Mouse (Mus musculus): ENCODE results near the gene Ece1. TPM values are rescaled to one million over a fixed set of nuclear protein-coding genes. Genes with fewer than 3 reads are reported as not detected.
"Not testable (repeated sequence)": the region's sequence is repeated elsewhere in the genome, so short reads cannot be mapped to it uniquely, and the experiment has no call there.

Ece1 gene
- polyA plus RNA-seq, 1 experiment from 2014 or later, result 69.0 TPM

DNA sequence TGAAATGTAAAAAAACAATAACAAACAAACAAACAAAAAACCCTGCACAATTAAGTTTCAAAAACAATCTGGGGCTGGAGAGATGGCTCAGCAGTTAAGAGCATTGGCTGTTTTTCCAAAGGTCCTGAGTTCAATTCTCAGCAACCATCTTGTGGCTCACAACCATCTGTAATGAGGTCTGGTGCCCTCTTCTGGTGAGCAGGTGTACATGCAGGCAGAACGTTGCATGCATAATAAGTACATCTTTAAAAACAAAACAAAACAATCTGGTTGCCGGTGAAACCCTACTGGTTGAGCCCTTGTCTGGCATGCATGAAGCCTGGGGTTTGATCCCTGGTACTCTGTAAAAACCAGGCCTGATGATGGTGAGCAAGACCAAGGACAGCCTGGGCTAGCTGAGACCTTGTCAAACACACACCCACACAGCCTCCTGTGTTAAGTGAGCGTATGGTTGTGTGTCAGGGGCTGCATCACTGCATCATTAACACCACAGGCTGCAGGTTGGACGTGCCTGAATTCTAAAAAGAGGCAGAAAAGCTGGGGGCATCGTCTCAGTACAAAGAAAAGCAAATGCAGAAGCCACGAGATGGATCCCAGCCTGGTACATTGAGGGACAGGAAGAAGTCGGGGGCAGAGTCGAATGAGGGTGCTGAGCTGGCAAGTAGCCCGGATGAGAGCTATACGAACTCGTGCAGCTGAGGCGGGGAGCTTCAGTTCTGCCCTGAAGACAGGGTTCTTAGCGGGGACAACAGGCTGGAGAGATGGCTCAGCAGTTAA lies 98.0 kb downstream of the Ece1 start:
- Histone ChIP-seq H3K4me1 (ENCODE audit: control insufficient read depth, insufficient read depth, low read length) (no peaks in the 10 kb centered on the region), H3K4me3 (ENCODE audit: low read length) (no peak overlapping the region), H3K27ac (ENCODE audit: low read depth, low read length) (no peak overlapping the region), H3K4me2 (replicated peaks; ENCODE audit: low read depth, low read length) (no peak overlapping the region), H3K36me3 (ENCODE audit: control insufficient read depth, insufficient read depth, low read length) (peaks cover 66% of the 10 kb centered on the region), H3K27me3 (ENCODE audit: control insufficient read depth, insufficient read depth, low read length) (no peaks in the 10 kb centered on the region), H3K9ac (ENCODE audit: low read depth, low read length) (no peak overlapping the region), H3K9me3 (ENCODE audit: control insufficient read depth, low read length) (0 out of 2 replicates have a peak, but pooled peaks cover 4% of the 10 kb centered on the region)
- no peak for ATAC-seq (ENCODE audit: low FRiP score, low TSS enrichment)
- WGBS, result 87% methylated on average over 13 of the region's 13 CpGs

DNA sequence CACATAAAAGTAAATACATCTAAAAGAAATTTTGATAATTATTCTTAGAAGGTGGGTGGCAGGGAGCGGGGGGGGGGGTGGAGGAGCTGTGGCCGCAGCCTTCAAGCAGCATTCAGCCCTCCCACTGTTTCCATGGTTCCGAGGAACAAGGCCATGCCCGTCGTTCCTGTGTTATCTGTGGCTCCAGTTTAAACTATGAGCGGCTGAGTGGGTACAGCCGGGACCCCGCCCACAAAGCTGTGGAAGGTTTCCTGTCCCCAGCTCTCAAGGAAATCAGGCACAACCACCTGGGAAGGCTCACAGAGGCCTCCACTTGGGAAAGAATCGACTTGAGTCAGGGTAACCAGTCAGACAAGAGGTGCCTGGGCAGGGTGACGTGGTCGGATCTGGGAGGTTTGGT lies 98.7 kb downstream of the Ece1 start:
- ATAC-seq (ENCODE audit: low FRiP score, low TSS enrichment), result no peak
- Histone ChIP-seq H3K36me3 (ENCODE audit: control insufficient read depth, insufficient read depth, low read length) (peaks cover 64% of the 10 kb centered on the region), H3K4me2 (replicated peaks; ENCODE audit: low read depth, low read length) (no peak overlapping the region), H3K9me3 (ENCODE audit: control insufficient read depth, low read length) (0 out of 2 replicates have a peak, but pooled peaks cover 4% of the 10 kb centered on the region), H3K9ac (ENCODE audit: low read depth, low read length) (no peak overlapping the region), H3K4me3 (ENCODE audit: low read length) (no peak overlapping the region), H3K4me1 (ENCODE audit: control insufficient read depth, insufficient read depth, low read length) (no peaks in the 10 kb centered on the region), H3K27me3 (ENCODE audit: control insufficient read depth, insufficient read depth, low read length) (no peaks in the 10 kb centered on the region), H3K27ac (ENCODE audit: low read depth, low read length) (no peak overlapping the region)
- WGBS, result 82% methylated on average over 11 of the region's 11 CpGs

DNA sequence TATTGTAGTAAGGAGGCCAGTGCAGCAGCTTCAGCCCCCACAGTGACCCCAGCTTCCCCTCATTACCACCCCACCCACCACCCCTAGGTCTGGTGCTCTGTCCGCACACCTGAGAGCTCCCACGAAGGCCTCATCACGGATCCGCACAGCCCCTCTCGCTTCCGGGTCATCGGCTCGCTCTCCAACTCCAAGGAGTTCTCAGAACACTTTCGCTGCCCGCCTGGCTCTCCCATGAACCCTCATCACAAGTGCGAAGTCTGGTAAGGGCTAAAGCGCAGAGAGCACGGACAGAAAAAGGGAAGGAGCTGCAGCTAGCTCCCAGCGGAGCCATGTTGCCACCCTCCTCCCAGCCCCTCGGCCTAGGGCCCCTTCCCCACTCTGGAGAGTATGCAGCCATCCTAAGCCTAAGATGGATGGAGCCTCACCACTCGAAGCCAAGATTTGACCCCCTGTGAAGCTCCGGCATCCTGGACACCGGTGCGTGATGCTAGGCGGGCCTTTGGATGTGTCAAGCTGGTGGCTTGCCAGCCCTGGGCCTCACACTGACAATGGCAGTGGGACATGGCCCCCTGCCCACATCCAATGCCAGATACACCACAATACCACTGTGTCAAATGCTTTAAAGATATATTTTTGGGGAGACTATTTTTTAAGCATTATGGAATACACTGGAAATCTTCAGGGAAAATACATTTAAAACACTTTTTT lies 100.8 kb downstream of the Ece1 start:
- H3K9me3 ChIP-seq (ENCODE audit: control insufficient read depth, low read length), result 0 out of 2 replicates have a peak, but pooled peaks cover 4% of the 10 kb centered on the region
- no peak overlapping the region for H3K4me3 ChIP-seq (ENCODE audit: low read length)
- no peaks in the 10 kb centered on the region for H3K27me3 ChIP-seq (ENCODE audit: control insufficient read depth, insufficient read depth, low read length)
- H3K9ac ChIP-seq (ENCODE audit: low read depth, low read length), result no peak overlapping the region
- no peak overlapping the region for H3K4me2 ChIP-seq (replicated peaks; ENCODE audit: low read depth, low read length)
- H3K27ac ChIP-seq (ENCODE audit: low read depth, low read length), result no peak overlapping the region
- peaks cover 45% of the 10 kb centered on the region for H3K36me3 ChIP-seq (ENCODE audit: control insufficient read depth, insufficient read depth, low read length)
- 93% methylated on average over 20 of the region's 20 CpGs for WGBS
- no peaks in the 10 kb centered on the region for H3K4me1 ChIP-seq (ENCODE audit: control insufficient read depth, insufficient read depth, low read length)
- ATAC-seq (ENCODE audit: low FRiP score, low TSS enrichment), result no peak

DNA sequence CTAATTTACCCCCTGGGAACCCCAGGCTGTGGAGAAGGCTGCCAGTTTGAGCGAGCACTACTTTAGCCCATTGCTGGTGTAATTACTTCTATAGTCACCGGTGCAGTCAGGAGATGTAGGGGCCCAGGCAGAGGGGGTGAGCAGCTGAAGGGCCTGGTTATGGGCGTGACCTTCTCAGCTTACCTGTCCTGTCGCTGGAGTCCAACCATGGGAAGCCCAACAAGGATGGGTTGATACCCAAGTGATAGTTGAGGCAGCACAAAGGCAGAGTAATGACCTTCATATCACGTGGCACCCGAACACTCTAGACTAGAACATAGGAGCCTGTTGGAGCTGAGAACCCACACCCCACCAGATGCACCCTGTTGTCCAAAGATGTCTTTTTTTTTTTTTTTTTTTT lies 101.4 kb downstream of the Ece1 start:
- no peak overlapping the region for H3K4me3 ChIP-seq (ENCODE audit: low read length)
- 84% methylated on average over 6 of the region's 6 CpGs for WGBS

DNA sequence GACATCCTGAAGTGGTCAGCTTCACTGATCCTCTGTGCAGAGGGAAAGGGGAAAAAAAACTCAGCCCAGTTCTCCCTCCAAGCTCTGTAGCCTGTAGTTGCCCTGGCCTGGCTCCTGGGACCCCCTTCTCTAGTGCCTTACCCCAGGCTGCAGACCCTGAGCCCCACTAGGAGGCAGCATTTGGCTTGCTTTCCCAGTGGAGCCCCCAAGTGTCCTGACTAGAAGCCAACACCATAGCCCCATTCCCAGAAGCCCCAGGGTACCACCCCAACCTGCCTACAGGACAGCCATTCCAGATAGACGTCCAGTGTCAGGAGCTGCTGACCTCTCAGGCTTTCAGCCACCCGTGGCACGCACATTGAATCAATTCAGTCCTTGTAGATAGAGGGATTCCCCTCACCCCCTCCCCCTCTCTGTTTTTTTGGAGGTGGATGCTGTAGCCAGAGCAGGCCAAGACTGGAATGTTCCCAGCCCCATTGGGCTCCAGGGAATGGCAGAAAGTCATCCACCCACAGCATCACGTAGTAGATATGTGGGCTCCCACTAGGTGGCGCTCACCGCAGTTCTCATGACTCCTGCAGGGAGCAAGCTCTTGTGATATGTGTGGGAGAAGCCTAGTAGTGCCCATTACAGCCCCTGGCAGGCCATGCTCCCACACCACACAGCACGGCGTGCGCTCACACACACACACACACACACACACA lies 102.0 kb downstream of the Ece1 start:
- H3K4me2 ChIP-seq (replicated peaks; ENCODE audit: low read depth, low read length), result no peak overlapping the region
- peaks cover 36% of the 10 kb centered on the region for H3K36me3 ChIP-seq (ENCODE audit: control insufficient read depth, insufficient read depth, low read length)
- no peak overlapping the region for H3K9ac ChIP-seq (ENCODE audit: low read depth, low read length)
- no peak overlapping the region for H3K4me3 ChIP-seq (ENCODE audit: low read length)
- no peaks in the 10 kb centered on the region for H3K27me3 ChIP-seq (ENCODE audit: control insufficient read depth, insufficient read depth, low read length)
- no peaks in the 10 kb centered on the region for H3K4me1 ChIP-seq (ENCODE audit: control insufficient read depth, insufficient read depth, low read length)
- no peak overlapping the region for H3K27ac ChIP-seq (ENCODE audit: low read depth, low read length)
- ATAC-seq (ENCODE audit: low FRiP score, low TSS enrichment), result peak; percentile 33; the same call in 1 of the 2 replicates
- 67% methylated on average over 9 of the region's 9 CpGs for WGBS
- 0 out of 2 replicates have a peak, but pooled peaks cover 4% of the 10 kb centered on the region for H3K9me3 ChIP-seq (ENCODE audit: control insufficient read depth, low read length)

More for the DNA sequence above, 101.4 kb downstream of the Ece1 start:
- Histone ChIP-seq H3K27me3 (ENCODE audit: control insufficient read depth, insufficient read depth, low read length) (no peaks in the 10 kb centered on the region), H3K9ac (ENCODE audit: low read depth, low read length) (no peak overlapping the region), H3K27ac (ENCODE audit: low read depth, low read length) (no peak overlapping the region), H3K36me3 (ENCODE audit: control insufficient read depth, insufficient read depth, low read length) (peaks cover 41% of the 10 kb centered on the region), H3K4me1 (ENCODE audit: control insufficient read depth, insufficient read depth, low read length) (no peaks in the 10 kb centered on the region), H3K4me2 (replicated peaks; ENCODE audit: low read depth, low read length) (no peak overlapping the region), H3K9me3 (ENCODE audit: control insufficient read depth, low read length) (0 out of 2 replicates have a peak, but pooled peaks cover 4% of the 10 kb centered on the region)
- ATAC-seq (ENCODE audit: low FRiP score, low TSS enrichment), result no peak

DNA sequence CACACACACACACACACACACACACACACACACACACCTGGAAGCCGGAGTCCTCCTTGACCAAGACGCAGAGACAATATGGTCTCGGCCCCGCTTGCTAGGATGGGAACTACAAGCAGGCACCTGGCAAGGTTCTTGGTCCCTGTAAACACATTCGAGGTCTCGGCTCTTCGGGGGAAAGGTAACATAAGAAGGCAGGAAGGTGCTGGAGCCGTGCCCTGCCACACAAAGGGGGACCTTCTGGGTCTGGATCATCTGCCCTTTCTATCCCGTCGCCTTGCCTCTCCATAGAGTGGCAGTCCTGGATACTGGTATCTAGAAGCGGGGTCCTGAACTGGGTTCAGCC lies 102.5 kb downstream of the Ece1 start:
- ATAC-seq (ENCODE audit: low FRiP score, low TSS enrichment), result no peak
- H3K9ac ChIP-seq (ENCODE audit: low read depth, low read length), result no peak overlapping the region
- peaks cover 30% of the 10 kb centered on the region for H3K36me3 ChIP-seq (ENCODE audit: control insufficient read depth, insufficient read depth, low read length)
- no peak overlapping the region for H3K4me2 ChIP-seq (replicated peaks; ENCODE audit: low read depth, low read length)
- 0 out of 2 replicates have a peak, but pooled peaks cover 3% of the 10 kb centered on the region for H3K9me3 ChIP-seq (ENCODE audit: control insufficient read depth, low read length)
- no peak overlapping the region for H3K27ac ChIP-seq (ENCODE audit: low read depth, low read length)
- WGBS, result 85% methylated on average over 11 of the region's 11 CpGs
- H3K4me1 ChIP-seq (ENCODE audit: control insufficient read depth, insufficient read depth, low read length), result no peaks in the 10 kb centered on the region
- H3K4me3 ChIP-seq (ENCODE audit: low read length), result no peak overlapping the region
- no peaks in the 10 kb centered on the region for H3K27me3 ChIP-seq (ENCODE audit: control insufficient read depth, insufficient read depth, low read length)

DNA sequence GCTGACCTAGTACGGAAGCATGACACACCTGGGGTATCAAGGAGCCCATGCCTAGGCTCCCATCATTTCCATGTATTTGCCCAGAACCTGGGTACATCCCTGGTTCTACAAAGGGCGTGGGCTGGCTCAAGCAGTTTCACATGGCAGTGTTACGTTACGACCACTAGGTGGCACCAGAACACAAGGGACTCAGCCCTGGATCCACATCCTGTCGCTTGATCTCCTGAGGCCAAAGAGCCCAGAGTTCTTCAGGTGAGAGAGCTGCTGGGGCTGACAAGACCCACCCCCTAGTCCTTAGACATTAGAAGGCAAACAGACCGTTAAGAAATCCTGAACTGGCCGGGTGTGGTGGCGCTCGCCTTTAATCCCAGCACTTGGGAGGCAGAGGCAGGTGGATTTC lies 106.2 kb downstream of the Ece1 start:
- no peak overlapping the region for H3K27ac ChIP-seq (ENCODE audit: low read depth, low read length)
- WGBS, result 8% methylated on average over 9 of the region's 9 CpGs
- H3K9me3 ChIP-seq (ENCODE audit: control insufficient read depth, low read length), result no peaks in the 10 kb centered on the region
- H3K27me3 ChIP-seq (ENCODE audit: control insufficient read depth, insufficient read depth, low read length), result no peaks in the 10 kb centered on the region
- H3K36me3 ChIP-seq (ENCODE audit: control insufficient read depth, insufficient read depth, low read length), result peaks cover 8% of the 10 kb centered on the region; the same call in 1 of the 2 replicates
- H3K4me3 ChIP-seq (ENCODE audit: low read length), result no peak overlapping the region
- H3K4me1 ChIP-seq (ENCODE audit: control insufficient read depth, insufficient read depth, low read length), result no peaks in the 10 kb centered on the region
- H3K4me2 ChIP-seq (replicated peaks; ENCODE audit: low read depth, low read length), result no peak overlapping the region
- ATAC-seq (ENCODE audit: low FRiP score, low TSS enrichment), result peak; percentile 36; the same call in 1 of the 2 replicates
- H3K9ac ChIP-seq (ENCODE audit: low read depth, low read length), result no peak overlapping the region

DNA sequence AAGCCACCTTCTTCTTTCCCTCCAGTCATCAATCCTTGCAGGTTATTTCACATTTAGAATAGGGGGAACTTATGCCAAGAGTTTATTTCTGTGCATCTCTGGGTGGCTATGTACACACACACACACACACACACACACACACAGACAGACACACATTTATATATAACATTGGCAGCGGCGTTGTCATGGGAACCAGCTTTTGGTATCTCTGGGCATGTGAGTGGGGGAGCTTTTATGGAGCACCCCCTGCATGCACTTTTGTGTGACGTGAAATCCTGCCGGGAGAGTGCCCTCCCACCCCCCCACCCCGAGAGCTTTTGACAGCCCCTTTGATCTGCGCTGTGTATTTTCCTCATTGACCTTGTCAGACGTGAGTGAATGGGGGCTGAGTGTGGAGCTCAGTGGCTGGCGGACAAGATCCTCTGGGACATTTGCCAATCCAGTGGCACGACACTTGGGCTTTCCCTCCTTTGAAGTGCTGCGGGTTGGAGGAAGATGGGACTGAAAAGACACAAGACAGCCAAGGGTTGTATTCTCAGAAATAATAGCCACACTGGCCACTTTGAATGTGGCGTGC lies 108.7 kb downstream of the Ece1 start:
- H3K27me3 ChIP-seq (ENCODE audit: control insufficient read depth, insufficient read depth, low read length); H3K4me1 ChIP-seq (ENCODE audit: control insufficient read depth, insufficient read depth, low read length); H3K4me3 ChIP-seq (ENCODE audit: low read length); H3K9me3 ChIP-seq (ENCODE audit: control insufficient read depth, low read length); ATAC-seq (ENCODE audit: low FRiP score, low TSS enrichment); H3K27ac ChIP-seq (ENCODE audit: low read depth, low read length); H3K36me3 ChIP-seq (ENCODE audit: control insufficient read depth, insufficient read depth, low read length); H3K4me2 ChIP-seq (replicated peaks; ENCODE audit: low read depth, low read length); H3K9ac ChIP-seq (ENCODE audit: low read depth, low read length): not testable (repeated sequence)
- WGBS, result no CpG with 5 or more reads among the region's 11 CpGs

Data from kidney, embryonic 14.5 days (tissue).